Mouse (Mus musculus): ENCODE measurements at regions not wholly inside any gene's neighbourhood (a gene's known extent, or its start where the extent isn't known, plus 50 kb on each side); places are given as distances from the start of the nearest gene placed in this dataset.

- no peak overlapping the region for H3K4me3 ChIP-seq (ENCODE audit: insufficient read depth in 1 of 2, low read depth in 1 of 2, low read length in 2 of 2, poor library complexity in 1 of 2, severe bottlenecking in 1 of 2)
- H3K27ac ChIP-seq (ENCODE audit: insufficient read depth, low read depth, low read length, poor library complexity, severe bottlenecking), result no peak overlapping the region
- H3K9me3 ChIP-seq (ENCODE audit: control insufficient read depth, insufficient read depth, low read depth, low read length), result no peaks in the 10 kb centered on the region
- no peak for DNase-seq (ENCODE audit: low read depth, low spot score)
- TF ChIP-seq ZNF384 (IDR thresholded peaks at IDR 0.05; ENCODE audit: low read depth, low read length), result no peak
- no peak for TF ChIP-seq MAFK (IDR thresholded peaks at IDR 0.05; ENCODE audit: insufficient read depth, low read depth, low read length)
- no peak for TF ChIP-seq HCFC1 (IDR thresholded peaks at IDR 0.05; ENCODE audit: borderline replicate concordance, insufficient read depth, low read length)
- no peak for TF ChIP-seq ZC3H11A (IDR thresholded peaks at IDR 0.05; ENCODE audit: borderline replicate concordance, low read depth, low read length)
- TF ChIP-seq CHD2 (IDR thresholded peaks at IDR 0.05; ENCODE audit: low read depth, low read length), result no peak
- no peaks in the 10 kb centered on the region for H3K36me3 ChIP-seq (ENCODE audit: control insufficient read depth, insufficient read depth, low read length, poor library complexity, severe bottlenecking)
- peaks cover 2% of the 10 kb centered on the region in 2 experiments; a peak in 1 of 4 replicates for H3K4me1 ChIP-seq (ENCODE audit: control insufficient read depth in 2 of 2, insufficient read depth in 2 of 2, low read length in 2 of 2, poor library complexity in 1 of 2)
- in situ Hi-C loops (cut with MboI; ENCODE audit: low sequenced_read_pairs in 2 of 2, unreplicated experiment in 2 of 2), result no loop called here
- no peak overlapping the region for H3K9ac ChIP-seq (ENCODE audit: insufficient read depth, low read depth, low read length, poor library complexity, severe bottlenecking)
Observed at GRCm38 (mm10) chr14:46692067-46692466, 68.3 kb upstream of the Cdkn3 start.

GRCm38 (mm10) chr14:46682728-46683127, 77.6 kb upstream of the Cdkn3 start:
- no peaks in the 10 kb centered on the region for H3K36me3 ChIP-seq (ENCODE audit: control insufficient read depth, insufficient read depth, low read length, poor library complexity, severe bottlenecking)
- no peak overlapping the region for H3K4me3 ChIP-seq (ENCODE audit: insufficient read depth in 1 of 2, low read depth in 1 of 2, low read length in 2 of 2, poor library complexity in 1 of 2, severe bottlenecking in 1 of 2)
- H3K9ac ChIP-seq (ENCODE audit: insufficient read depth, low read depth, low read length, poor library complexity, severe bottlenecking), result no peak overlapping the region
- H3K4me1 ChIP-seq (ENCODE audit: control insufficient read depth in 2 of 2, insufficient read depth in 2 of 2, low read length in 2 of 2, poor library complexity in 1 of 2), result no peaks in the 10 kb centered on the region
- no peak for TF ChIP-seq ZNF384 (IDR thresholded peaks at IDR 0.05; ENCODE audit: low read depth, low read length)
- TF ChIP-seq ZC3H11A (IDR thresholded peaks at IDR 0.05; ENCODE audit: borderline replicate concordance, low read depth, low read length), result no peak
- no peak for TF ChIP-seq HCFC1 (IDR thresholded peaks at IDR 0.05; ENCODE audit: borderline replicate concordance, insufficient read depth, low read length)
- no peak for TF ChIP-seq CHD2 (IDR thresholded peaks at IDR 0.05; ENCODE audit: low read depth, low read length)
- no peak for TF ChIP-seq MAFK (IDR thresholded peaks at IDR 0.05; ENCODE audit: insufficient read depth, low read depth, low read length)
- no peak for DNase-seq (ENCODE audit: low read depth, low spot score)
- H3K9me3 ChIP-seq (ENCODE audit: control insufficient read depth, insufficient read depth, low read depth, low read length), result no peaks in the 10 kb centered on the region
- in situ Hi-C loops (cut with MboI; ENCODE audit: low sequenced_read_pairs in 2 of 2, unreplicated experiment in 2 of 2), result no loop called here
- H3K27ac ChIP-seq (ENCODE audit: insufficient read depth, low read depth, low read length, poor library complexity, severe bottlenecking), result no peak overlapping the region

GRCm38 (mm10) chr14:46678935-46679334, 81.4 kb upstream of the Cdkn3 start:
- in situ Hi-C loops (cut with MboI; ENCODE audit: low sequenced_read_pairs in 2 of 2, unreplicated experiment in 2 of 2), result no loop called here
- Histone ChIP-seq H3K4me3 (ENCODE audit: insufficient read depth in 1 of 2, low read depth in 1 of 2, low read length in 2 of 2, poor library complexity in 1 of 2, severe bottlenecking in 1 of 2) (no peak overlapping the region), H3K36me3 (ENCODE audit: control insufficient read depth, insufficient read depth, low read length, poor library complexity, severe bottlenecking) (no peaks in the 10 kb centered on the region), H3K9me3 (ENCODE audit: control insufficient read depth, insufficient read depth, low read depth, low read length) (no peaks in the 10 kb centered on the region), H3K9ac (ENCODE audit: insufficient read depth, low read depth, low read length, poor library complexity, severe bottlenecking) (no peak overlapping the region), H3K27ac (ENCODE audit: insufficient read depth, low read depth, low read length, poor library complexity, severe bottlenecking) (no peak overlapping the region), H3K4me1 (ENCODE audit: control insufficient read depth in 2 of 2, insufficient read depth in 2 of 2, low read length in 2 of 2, poor library complexity in 1 of 2) (no peaks in the 10 kb centered on the region)
- TF ChIP-seq ZC3H11A (IDR thresholded peaks at IDR 0.05; ENCODE audit: borderline replicate concordance, low read depth, low read length) (no peak), ZNF384 (IDR thresholded peaks at IDR 0.05; ENCODE audit: low read depth, low read length) (no peak), MAFK (IDR thresholded peaks at IDR 0.05; ENCODE audit: insufficient read depth, low read depth, low read length) (no peak), CHD2 (IDR thresholded peaks at IDR 0.05; ENCODE audit: low read depth, low read length) (no peak), HCFC1 (IDR thresholded peaks at IDR 0.05; ENCODE audit: borderline replicate concordance, insufficient read depth, low read length) (no peak)
- no peak for DNase-seq (ENCODE audit: low read depth, low spot score)

GRCm38 (mm10) chr14:46671482-46672225, 88.7 kb upstream of the Cdkn3 start:
- TF ChIP-seq MAFK (IDR thresholded peaks at IDR 0.05; ENCODE audit: insufficient read depth, low read depth, low read length), result no peak
- no peak for TF ChIP-seq ZC3H11A (IDR thresholded peaks at IDR 0.05; ENCODE audit: borderline replicate concordance, low read depth, low read length)
- no peak for TF ChIP-seq HCFC1 (IDR thresholded peaks at IDR 0.05; ENCODE audit: borderline replicate concordance, insufficient read depth, low read length)
- TF ChIP-seq CHD2 (IDR thresholded peaks at IDR 0.05; ENCODE audit: low read depth, low read length), result no peak
- TF ChIP-seq ZNF384 (IDR thresholded peaks at IDR 0.05; ENCODE audit: low read depth, low read length), result no peak
- no peaks in the 10 kb centered on the region for H3K36me3 ChIP-seq (ENCODE audit: control insufficient read depth, insufficient read depth, low read length, poor library complexity, severe bottlenecking)
- H3K4me3 ChIP-seq (ENCODE audit: insufficient read depth in 1 of 2, low read depth in 1 of 2, low read length in 2 of 2, poor library complexity in 1 of 2, severe bottlenecking in 1 of 2), result no peak overlapping the region
- H3K9me3 ChIP-seq (ENCODE audit: control insufficient read depth, insufficient read depth, low read depth, low read length), result no peaks in the 10 kb centered on the region
- DNase-seq (ENCODE audit: low read depth, low spot score), result no peak
- H3K27ac ChIP-seq (ENCODE audit: insufficient read depth, low read depth, low read length, poor library complexity, severe bottlenecking), result no peak overlapping the region
- peaks cover 0 to 3% of the 10 kb centered on the region in 2 experiments; a peak in 1 of 4 replicates for H3K4me1 ChIP-seq (ENCODE audit: control insufficient read depth in 2 of 2, insufficient read depth in 2 of 2, low read length in 2 of 2, poor library complexity in 1 of 2)
- H3K9ac ChIP-seq (ENCODE audit: insufficient read depth, low read depth, low read length, poor library complexity, severe bottlenecking), result no peak overlapping the region
- in situ Hi-C loops (cut with MboI; ENCODE audit: low sequenced_read_pairs in 2 of 2, unreplicated experiment in 2 of 2), result no loop called here
